Mouse (Mus musculus): ENCODE measurements around the gene Osbpl3.
A peak's percentile ranks its signal among the peaks of the same experiment; 100 is the strongest.

The Osbpl3 gene

GRCm38 (mm10) chr6:50372516-50373424 is 83.2 kb downstream of the Osbpl3 start:
- no peak for DNase-seq (ENCODE audit: low spot score in 2 of 2)

DNA sequence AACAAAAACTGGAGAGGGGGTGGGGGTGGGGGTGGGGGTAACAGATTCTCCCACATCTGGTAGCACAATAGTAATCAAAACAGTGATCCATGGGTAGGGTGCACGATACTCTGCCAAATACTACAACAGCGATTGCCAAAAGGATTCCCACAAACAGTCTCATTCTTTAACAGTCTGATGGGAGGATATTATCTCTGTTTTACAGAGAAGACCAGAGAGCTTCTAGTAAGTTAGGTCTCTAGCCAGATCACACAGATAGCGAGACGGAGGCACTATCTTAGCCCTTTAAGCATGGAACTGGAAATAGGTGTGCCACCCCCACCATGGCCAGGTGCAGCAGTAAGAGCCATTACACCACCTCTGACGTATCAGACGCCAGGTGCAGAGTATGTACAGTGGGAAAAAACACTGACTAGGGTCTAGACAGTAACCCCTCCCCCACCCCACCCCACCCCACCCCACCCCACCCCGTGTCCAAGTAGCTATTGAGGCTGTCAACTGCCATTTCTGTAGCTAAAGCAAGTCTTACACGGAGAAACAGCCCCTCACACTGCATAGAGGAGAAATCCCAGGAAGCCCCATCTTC is 84.4 kb downstream of the Osbpl3 start:
- no peak for DNase-seq (ENCODE audit: low spot score in 2 of 2)

DNA sequence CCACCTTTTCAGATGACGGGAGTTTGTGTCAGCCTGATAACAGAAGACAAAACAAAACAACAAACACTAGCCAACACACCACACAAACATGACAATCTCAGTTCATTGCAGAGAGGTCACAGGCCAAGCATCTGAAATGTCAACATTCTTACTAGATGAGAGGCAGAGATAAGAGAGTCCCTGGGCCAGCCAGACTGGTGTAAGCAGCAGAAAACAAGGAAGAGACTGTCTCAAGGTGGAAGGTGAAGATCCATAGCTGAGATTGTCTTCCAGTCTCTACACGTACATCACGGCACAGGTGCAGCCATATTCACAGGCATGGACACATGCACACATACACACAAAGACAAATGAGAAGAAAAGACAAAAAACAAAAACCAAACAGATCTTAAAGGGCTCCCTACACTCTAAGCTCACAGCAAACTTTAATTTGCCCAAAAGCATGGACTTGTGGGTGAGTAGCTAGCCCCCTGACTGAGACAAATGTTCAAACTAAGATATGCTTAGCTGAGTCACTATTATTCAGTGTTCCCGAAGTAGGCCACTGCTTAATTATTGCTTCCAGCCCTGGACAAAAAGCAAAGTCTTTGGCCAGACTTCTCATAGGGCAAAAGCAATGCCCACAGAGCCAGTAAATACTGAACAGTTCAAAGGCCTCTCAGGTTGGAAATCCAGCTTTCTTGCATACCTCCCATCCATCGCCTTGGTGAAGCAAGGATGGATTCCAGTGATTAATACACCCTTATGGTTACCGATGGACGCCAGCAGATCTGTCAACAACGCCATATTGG is 87.3 kb downstream of the Osbpl3 start:
- DNase-seq (ENCODE audit: low spot score in 2 of 2) = no peak

DNA sequence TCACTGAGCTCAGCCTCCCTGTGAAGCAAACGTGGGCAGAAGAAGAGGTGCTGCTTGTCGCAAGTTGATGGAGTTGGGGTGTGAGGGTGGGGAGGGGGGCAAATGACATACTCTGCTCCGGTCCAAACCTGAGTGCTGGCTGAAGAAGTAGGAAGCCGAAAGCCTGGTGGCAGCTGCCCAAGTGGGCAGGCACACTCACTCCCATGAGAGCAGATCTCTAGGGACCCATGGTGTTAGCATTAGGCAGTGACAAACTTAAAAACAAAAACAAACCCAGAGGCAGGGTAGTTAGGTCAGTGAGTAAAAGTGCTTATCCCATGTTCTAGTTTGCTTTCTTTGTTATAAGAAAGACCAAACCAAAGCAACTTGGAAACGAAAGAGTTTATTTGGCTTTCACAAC is 88.2 kb downstream of the Osbpl3 start:
- DNase-seq (ENCODE audit: low spot score in 2 of 2) = no peak

- DNase-seq (ENCODE audit: low spot score in 2 of 2) = peak in 1 of 2 experiments; percentile 77
These were observed 89.3 kb downstream of the Osbpl3 start for GRCm38 (mm10) chr6:50366724-50367123.

DNA sequence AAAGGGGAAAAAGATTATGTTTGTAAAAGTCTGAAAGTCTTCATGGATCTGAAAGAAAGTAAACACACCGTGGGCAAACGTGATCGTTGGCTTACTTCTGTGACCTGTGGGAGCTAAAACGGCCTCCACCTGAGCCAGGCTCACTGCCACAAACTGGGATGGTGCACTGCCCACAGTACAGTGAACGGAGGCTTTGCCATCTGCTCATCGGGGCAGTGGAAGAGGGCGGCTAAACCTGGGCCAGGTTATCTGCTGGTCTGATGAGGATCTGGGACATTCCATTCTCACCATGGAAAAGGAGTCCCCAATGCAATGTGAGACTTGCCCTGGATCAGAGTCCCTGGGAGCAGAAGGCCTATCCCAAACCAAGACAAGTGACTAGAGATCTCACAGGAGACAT is 89.7 kb downstream of the Osbpl3 start:
- peak in 1 of 2 experiments; percentile 25 for DNase-seq (ENCODE audit: low spot score in 2 of 2)

GRCm38 (mm10) chr6:50364364-50364763 is 91.6 kb downstream of the Osbpl3 start:
- no peak for DNase-seq (ENCODE audit: low spot score in 2 of 2)

GRCm38 (mm10) chr6:50363385-50363784 is 92.6 kb downstream of the Osbpl3 start:
- DNase-seq (ENCODE audit: low spot score in 2 of 2) = no peak

DNA sequence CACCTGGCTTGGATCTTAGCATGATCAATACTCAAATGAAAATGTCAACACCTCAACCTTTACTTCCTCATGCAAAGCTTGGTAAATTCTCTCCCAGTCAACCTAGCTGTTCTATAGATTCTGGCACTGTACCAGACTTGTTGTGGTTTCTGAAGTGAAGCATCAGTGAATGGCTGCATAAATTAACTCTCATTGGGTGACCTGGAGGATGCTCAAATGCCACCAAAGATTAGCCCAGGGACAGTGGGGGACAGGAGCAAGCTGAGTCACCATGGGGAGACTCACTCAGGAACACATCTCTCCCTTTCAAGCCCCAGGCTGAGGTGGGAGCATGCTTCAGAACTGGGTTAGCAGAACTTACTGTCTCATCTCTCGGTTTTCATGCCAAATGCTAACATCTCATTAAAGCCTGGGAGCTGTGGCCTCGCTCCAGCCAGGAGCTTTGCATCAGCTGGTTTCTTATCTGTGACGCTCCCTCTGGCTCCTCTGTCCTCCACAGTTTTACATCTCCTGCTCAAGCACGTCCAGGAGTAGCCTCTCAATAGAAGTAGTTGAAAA is 93.2 kb downstream of the Osbpl3 start:
- DNase-seq (ENCODE audit: low spot score in 2 of 2) = peak in 1 of 2 experiments; percentile 39

- DNase-seq (ENCODE audit: low spot score in 2 of 2) = no peak
These were observed 93.8 kb downstream of the Osbpl3 start for GRCm38 (mm10) chr6:50362196-50362595.

DNA sequence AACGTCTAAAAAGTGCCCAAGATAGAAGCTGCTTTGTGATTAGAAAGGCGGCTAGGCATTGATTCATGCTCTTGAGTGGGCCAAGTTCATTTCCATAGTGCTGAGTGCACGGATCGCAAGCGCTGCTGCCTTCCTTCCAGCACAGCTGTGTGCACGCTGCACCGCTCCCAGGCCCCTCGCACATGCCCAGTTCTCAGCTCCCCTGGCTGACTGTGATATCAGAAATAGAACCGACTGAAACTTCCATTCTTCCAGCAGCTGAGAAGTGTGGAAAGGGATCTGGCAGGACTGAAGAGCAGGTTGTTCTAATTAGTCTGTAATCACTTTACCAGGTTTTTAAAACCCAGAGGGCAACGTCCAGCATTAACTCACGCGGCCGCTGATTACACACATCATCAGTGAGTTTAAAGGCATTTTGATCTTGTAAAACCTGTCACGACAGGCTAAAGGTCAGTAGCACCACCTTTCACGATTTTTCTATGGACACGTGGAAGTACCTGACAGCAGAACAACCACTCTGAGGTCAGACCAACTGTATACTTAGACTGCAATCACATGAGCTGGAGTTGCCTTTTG is 97.8 kb downstream of the Osbpl3 start:
- DNase-seq (ENCODE audit: low spot score in 2 of 2) = peak; percentile 71 to 75

DNA sequence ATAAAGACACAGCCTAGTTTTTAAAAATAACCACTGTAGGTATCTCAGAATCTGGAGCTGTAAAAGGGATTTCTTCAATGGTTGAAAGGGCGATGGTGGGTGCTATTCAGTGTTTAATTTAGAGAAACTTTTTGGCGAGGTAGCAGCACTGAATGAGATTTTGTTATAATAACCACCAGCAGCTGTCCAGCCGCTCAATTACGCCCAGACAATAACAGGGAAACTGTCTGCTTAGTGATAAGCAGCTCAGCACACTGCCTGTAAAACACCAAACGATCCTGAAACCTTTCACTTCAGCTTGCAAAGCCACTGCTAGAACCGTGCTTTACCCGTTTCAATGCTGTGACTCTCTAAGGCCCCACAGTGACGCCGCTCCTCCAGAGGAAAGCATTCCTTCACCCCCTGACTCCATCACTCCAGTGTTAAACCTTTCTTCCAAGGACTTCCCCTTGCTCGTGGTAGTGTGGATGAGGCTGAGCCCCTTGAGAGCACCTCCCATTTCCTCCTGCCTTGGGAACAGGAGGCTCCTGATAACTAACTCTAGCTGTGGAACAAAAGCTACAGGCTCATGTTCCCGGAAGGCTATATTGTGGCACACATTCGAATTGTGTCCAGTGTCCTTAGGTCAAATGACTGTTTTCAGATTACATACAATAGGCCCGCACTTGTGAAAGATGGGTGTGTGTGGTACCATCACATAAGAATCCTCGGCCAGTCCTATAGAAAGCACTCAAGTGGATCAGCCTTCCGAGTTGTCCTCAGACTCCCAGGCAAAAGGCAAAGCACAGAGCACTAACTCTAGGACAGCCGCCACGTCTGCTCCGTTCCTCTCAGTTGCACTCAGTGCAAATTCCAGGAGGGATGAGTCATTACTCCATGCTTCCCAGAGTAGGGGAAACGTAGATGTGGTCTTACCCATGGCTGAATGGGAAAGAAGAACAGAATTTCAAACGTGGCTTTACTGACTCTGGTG is 101.0 kb downstream of the Osbpl3 start:
- DNase-seq (ENCODE audit: low spot score in 2 of 2) = no peak

DNA sequence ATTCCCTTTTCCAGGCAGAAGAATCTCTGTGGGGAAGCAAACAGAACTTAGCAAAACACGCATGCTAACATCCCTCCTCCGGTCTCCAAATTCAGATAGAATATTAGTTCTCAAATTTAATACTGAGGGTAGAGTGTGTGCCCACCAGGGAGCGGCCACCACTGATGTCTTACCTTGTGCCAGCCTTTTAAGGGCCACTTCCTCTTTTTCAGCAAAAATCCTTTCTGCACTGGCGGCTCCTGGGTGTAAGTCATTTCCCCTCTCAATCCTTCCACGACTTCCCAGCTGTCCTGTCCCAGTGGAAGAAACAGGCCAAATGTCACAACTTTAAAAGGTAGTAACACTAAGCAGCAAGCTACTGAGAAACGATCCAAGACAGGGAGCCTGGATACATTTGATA is 103.2 kb downstream of the Osbpl3 start:
- no peak for DNase-seq (ENCODE audit: low spot score in 2 of 2)

DNA sequence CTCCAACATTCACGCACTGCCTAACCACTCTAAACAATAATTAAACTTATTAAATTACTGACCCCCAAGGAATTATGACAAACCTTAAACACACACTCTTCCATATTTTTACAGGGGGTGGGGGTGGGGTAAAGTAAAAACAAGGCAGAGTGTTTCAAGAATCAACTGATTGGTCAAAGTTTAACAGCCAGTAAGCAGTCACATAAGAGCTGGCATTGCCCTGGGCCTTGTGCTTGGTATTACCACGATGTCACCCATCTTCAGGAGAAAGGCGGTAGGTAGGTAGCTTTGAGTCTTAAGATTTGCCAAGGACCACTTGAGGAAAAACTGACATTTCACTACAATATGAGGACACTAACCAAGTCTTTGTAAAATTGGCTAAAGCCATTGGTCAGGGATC is 105.1 kb downstream of the Osbpl3 start:
- no peak for DNase-seq (ENCODE audit: low spot score in 2 of 2)

DNA sequence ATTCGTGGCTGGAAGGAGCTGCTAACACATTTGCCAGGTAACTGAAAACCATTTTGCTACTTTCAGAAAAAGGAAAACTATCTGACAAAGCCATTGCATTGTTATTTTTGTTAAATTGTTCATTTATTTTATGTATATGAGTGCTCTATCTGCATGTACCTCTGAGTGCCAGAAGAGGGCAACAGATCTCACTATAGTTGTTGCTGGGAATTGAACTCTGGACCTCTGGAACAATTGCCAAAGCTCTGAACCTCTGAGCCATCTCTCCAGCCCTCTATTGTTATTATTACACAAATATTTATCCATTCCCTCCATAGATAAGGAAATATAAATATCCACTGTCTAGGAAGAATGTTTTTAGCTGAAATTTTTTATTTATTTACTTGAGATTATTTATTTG is 107.4 kb downstream of the Osbpl3 start:
- DNase-seq (ENCODE audit: low spot score in 2 of 2) = no peak

DNA sequence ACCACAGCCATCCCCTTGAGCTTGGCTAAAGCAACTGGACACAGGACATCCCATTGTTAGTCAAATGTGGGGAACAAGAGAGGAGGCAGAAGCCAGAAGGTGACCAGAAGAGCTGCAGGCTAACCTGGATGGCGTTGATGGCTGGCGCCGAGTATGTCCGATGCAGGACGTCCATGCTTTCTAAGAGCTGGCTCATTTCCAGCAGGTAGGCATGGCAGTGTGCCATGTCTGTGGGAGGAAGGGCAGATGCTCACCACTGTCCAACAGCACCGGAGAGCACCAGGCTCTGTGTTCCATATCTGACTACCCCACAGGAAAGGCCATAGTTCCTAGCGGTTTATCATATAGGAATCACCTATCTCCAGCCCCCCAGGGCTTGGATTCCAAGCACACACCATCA is 109.8 kb downstream of the Osbpl3 start:
- DNase-seq (ENCODE audit: low spot score in 2 of 2) = no peak

DNA sequence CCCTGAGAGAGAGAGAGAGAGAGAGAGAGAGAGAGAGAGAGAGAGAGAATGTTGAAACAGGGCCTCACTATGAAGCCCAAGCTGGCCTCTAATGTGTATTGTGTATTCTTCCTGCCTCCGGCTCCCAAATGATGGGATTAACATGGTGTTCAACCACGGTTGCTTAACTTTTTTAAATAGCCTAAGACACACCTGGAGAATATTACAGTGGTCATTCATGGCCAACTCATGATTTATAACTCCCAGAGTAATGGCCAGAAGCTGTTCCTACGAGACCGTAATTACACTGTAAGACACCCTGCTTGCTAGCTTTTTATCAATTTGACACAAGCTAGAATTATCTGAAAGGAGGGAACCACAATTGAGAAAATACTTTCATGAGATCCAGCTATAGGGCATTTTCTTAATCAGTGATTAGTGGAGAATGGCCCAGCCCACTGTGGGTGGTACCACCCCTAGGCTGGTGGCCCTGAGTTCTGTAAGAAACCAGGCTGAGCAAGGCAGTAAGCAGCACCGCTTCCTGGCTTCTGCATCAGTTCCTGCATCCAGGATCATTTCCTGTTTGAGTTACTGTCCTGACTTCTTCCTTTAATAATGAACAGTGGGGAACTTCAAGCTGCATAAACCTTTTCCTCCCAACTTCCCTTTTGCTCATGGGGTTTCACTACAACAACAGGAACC is 115.6 kb downstream of the Osbpl3 start:
- DNase-seq (ENCODE audit: low spot score in 2 of 2) = no peak

DNA sequence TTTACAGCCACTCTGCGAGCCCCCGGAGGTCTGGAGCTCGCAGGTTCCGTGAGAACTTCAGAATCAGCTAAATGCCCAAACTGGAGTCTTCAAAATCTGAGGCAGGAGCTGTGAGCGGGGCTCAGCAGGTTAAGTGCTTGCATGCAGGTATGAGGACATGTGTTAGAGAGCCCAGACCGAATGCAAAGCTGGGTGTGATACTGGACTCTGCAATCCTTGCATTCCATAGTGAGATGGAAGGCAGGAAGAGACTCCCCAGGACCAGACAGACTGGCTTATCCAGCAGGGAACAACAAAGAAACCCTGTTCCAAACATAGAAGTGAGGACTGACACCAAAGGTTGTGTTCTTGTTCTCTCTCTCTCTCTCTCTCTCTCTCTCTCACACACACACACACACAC is 118.6 kb downstream of the Osbpl3 start:
- DNase-seq (ENCODE audit: low spot score in 2 of 2) = no peak

GRCm38 (mm10) chr6:50336376-50336775 is 119.6 kb downstream of the Osbpl3 start:
- DNase-seq (ENCODE audit: low spot score in 2 of 2) = no peak
